Mouse (Mus musculus) retina, postnatal 1 day (tissue): ENCODE measurements around the gene Acsl5.

Source experiments
- DNase-seq: peaks from one replicate; pipeline ENCODE4 v3.0.0-alpha.2; 2012

The Acsl5 gene

GRCm38 (mm10) chr19:55241186-55241645 lies 10.5 kb upstream of the Acsl5 start, which contains the start of gene Gucy2g:
Gucy2g (minus strand) TSS chr19:55241236.
- no peak for DNase-seq

DNA sequence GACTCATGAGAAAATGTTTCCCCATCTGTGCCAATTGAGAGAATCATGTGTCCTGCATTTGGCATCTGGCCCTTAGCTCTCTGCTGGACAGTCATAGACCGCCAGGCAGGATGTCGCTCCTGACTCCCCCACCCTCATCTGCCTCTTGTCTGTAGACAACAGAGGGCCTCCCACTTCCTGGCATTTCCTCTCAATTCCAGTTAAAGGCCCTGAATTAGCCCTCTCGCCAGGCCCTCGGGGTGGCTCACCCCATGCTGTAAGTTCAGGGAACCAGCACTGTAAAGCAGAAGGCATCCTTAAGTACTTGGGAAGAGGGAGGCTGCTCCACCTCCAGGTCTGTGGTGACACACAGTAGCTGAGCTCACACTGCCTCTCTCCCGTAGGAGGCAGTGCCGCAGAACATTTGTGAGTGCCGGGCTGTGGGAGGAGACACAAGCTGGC lies 6.9 kb upstream of the Acsl5 start:
- DNase-seq = peak; percentile 22

DNA sequence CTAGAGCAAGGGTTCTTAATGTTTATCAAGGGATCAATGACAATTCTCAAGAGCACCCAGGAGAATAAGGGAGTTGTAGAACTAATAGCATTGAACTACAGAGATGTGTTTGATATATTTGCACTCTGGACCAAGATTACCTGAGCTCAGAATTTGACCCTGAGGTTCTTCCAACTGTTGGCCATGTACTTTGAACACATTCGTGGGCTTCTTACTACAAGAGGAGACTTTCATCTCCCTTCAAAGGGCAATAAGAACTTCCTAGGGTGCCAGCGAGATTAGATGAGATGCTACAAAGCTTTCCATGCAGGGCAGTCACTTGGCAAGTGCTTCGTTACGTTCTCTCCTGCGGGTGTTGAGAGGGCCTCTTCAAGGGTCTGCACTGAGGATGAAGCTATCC lies 4.2 kb upstream of the Acsl5 start:
- DNase-seq = no peak

DNA sequence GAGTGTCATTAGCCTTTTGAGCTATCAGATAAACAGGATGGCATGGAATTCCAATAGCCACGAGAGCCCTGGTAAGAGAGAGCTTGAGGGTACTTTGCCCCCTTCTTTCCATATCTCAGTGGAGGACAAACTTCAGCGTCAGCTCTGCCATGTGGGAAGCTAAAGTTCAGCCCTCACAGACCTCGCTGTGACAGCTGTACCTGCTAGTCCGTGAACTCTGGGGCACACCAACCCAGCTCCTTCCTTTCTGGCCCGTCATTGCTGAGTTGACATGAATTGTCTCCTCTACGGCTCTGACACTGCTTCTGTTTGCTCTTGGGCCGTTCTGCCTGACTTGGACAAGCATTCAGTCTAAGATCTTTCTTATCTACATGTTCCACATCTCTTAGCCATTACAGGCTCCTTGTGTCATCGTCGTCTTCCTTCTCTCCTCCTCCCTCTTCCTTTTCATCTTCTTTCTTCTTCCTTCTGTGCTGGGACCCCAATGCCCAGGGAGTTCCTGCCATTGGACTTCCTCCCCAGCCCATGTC lies 3.7 kb upstream of the Acsl5 start:
- no peak for DNase-seq

- no peak for DNase-seq
Observed at GRCm38 (mm10) chr19:55250451-55250850, 1.3 kb upstream of the Acsl5 start.

GRCm38 (mm10) chr19:55253239-55253569 lies 1.5 kb downstream of the Acsl5 start:
- DNase-seq = no peak

GRCm38 (mm10) chr19:55253570-55254441 lies 2.1 kb downstream of the Acsl5 start:
- peak; percentile 72 for DNase-seq

DNA sequence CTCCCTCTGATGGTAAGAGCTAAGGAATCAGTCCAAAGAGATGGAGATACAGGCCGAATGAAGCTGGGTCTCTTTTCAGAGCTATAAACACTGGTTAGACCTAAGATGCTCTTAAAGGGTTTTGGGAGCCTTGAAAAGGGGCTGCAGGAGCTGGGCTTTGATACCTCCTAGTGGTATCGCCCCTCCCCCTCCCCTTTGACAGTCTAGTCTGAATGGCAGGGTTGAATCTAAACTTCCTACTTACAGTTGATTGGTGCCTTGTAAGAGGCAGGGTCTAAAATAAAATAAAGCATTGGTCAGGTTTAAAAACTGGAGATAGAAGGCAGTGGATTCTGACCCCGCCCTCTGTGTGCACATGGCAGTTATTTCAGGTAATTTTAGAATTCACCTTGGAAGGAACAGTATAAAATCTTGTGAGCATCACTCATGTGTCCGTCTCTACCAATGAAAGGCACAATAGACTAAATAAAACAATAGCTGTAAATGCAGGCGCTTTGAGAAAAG lies 2.8 kb downstream of the Acsl5 start:
- DNase-seq = peak; percentile 44

DNA sequence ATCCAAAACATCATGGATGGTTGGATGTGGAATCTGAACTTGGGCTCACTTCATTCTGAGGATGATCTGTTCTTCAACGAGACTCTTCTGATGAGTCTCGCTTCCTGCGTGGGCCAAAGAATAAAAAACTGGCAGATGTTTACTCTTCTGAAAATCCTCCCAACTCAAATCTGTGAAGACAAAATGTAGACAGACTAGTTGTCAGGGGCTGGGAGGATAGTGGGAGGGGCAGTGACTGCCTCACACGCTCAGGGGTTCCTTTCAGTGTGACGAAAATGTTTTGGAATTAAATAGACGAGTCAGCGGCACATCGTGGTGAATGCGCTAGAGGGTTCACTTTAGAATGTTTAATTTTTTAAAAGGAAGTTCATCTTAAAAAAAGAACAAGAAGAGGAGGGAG lies 4.4 kb downstream of the Acsl5 start:
- no peak for DNase-seq

DNA sequence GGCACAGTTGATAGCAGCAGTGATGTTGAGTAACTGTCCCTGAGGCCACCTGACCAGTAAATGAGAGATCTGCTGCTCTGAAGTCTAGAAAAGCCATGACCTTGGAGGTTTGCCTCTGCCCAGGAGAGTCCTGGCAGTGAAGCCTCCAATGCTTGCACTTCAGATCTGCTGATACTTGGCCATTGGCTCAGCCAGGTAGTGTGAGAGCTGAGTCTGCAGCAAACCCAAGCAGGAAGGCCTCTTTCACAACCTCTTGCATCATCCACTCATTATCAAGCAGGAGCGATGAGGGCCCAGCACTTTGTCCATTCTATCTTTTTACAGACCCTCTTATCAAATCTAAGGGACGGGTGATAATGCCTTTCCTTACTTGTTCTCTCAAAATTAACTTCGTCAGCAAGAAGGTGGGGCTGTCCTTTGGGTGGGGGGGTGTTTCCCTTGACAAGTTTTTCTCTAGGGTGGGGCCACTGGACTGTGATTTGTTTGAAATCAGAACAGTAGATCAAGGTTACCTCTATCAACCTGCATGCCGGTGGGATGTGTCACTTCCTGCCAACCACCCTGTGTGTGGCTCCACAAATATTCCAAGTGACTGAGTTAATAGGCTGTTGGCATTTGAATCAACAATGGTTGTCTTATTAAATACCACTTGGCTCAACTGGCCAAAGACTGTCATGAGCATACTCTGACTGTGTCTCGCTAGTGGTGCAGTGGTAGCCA lies 6.1 kb downstream of the Acsl5 start:
- no peak for DNase-seq

DNA sequence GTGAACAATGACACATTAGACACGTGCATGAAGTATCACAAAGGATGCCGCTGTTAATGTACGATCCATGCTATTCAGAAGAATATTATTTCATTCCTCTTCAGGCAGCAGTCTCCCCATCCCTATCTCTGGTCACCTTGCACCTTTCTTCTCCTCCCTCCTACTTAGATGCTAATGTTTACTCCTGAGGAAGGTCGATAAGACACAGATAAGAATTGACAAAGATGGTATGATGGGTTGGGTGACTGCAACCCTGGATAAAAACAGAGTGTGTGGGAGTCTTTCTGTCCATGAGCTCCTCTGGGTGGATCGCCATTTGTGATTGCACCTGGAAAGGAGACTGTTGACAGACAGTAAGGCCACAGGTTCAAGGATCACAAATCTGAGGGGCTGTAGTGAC lies 6.8 kb downstream of the Acsl5 start:
- DNase-seq = no peak

- DNase-seq = no peak
Observed at GRCm38 (mm10) chr19:55260389-55261184, 8.8 kb downstream of the Acsl5 start.

DNA sequence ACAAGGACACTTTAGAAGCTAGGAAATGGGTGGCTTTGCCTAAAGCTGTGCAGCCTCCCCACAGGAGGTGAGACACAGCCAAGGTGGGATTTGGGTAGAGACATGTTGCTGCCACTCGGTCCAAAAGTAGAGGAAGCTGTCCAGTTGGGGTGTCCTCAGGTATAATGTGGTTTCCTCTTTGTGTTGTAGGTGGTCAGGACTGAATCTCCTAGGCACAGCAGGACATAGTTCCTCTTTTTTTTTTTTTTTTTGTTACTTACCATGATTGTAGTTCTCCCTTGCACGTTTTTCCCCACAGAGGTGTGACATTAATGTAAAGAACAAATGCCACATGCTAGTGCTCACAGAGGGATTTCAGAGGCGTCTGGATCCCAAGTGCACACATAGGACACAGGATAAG lies 13.5 kb downstream of the Acsl5 start:
- DNase-seq = no peak

GRCm38 (mm10) chr19:55266786-55267185 lies 15.0 kb downstream of the Acsl5 start:
- DNase-seq = no peak

- no peak for DNase-seq
Observed at GRCm38 (mm10) chr19:55268150-55268549, 16.4 kb downstream of the Acsl5 start.

GRCm38 (mm10) chr19:55269051-55269450 lies 17.3 kb downstream of the Acsl5 start:
- DNase-seq = no peak

DNA sequence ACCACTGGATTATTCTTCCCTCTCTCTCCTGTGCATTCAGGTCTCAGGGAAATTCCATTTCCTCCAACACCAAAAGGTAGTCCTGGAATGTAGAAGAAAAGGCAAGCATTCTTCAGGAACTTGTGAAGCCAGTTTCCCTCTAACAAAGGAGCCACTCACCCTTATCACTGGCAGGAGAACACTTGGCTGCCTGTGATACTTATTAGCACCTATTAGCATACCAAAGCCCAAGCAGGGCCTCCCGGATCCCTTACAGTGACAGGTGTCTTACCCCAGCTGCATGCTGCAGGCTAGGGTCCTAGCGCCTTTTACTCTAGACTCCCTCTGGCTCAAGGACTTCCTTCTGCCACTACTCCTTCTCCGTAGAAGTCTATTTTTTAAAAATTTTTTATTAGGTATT lies 19.7 kb downstream of the Acsl5 start:
- no peak for DNase-seq

GRCm38 (mm10) chr19:55273340-55273739 lies 21.6 kb downstream of the Acsl5 start:
- no peak for DNase-seq

DNA sequence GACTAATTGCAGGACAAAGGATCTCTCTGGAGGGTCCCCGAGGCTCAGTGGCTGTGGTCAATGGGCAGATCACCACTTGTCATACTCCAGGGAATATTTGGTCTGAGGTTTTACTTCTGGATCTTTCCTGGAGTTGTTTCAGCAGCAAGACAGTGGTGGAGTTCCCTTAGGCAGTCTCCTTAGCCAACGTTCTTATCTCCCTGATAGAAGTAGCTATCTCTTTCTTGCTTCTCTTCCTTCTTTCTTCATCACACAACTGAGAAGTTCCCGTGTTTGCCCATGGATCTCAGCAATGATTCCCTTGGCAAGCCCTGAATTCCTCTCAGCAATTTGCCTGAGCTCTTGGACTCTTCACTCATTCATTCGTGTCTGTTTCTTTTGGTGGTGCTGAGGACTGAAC lies 24.4 kb downstream of the Acsl5 start:
- DNase-seq = no peak

- DNase-seq = no peak
Observed at GRCm38 (mm10) chr19:55276770-55277169, 25.0 kb downstream of the Acsl5 start.

DNA sequence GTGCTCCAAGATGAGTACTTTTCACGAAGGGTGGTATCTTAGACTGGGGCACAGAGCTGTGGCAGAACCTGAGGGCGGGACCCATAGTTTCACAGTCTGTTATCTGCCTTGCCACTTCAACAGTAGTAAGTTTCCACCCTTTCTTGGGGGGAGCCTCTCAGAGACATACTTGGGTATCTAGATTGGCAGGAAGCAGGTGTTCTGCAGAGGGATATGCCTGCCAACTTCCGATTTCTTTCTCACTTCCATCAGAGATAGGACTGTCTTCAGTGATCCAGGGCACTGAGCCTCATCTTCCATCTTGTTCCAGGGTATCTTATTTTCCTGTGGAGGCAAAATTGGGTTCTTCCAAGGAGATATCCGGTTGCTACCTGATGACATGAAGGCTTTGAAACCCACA lies 32.4 kb downstream of the Acsl5 start:
- no peak for DNase-seq

- no peak for DNase-seq
Observed at GRCm38 (mm10) chr19:55286034-55286433, 34.3 kb downstream of the Acsl5 start.

DNA sequence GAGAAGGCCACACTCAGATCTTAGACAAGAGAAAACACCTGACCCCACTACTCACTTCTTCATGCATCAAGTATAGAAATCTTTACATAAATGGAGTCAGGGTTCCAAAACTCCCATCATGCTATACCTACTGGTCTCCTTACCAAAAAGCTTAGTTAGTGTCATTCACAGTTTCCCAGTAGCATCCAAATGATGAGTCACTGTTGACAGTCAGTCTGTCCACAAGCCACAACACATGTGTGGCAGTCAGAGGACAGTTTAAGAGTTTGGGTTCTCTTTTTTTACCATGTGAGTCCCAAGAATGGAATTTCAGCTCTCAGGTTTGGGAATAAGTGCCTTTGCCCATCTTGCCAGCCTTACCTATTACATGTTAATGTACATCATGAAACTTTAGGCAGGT lies 37.2 kb downstream of the Acsl5 start:
- no peak for DNase-seq
